Mouse (Mus musculus): Measurements from ENCODE around the gene Baiap2l1. TPM values are rescaled to one million over a fixed set of nuclear protein-coding genes. Genes with fewer than 3 reads are reported as not detected.

Baiap2l1 gene
- total RNA-seq, 2 experiments from 2014 or later: not detected

DNA sequence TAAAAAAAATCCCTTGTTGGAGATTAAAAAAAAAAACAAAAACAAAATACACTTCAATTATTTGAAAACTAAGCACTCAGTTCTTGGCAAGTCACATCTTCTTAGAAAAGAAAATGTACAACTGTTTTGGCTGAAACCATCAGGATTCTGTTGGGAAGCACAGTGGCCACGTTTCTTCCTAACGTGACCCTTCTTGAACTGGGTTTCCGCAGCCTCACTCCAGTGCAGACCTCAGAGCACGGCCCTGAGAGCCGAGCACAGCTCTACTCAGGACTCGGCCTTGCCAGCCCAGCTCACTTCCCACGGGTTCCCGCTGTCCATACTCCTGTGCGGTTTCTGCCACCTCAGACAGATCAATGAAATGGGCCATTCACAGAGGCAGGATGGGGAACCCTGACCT is 69.5 kb downstream of the Baiap2l1 start:
- ATAC-seq (replicated peaks; ENCODE audit: poor library complexity, severe bottlenecking): no peak

- ATAC-seq (replicated peaks; ENCODE audit: poor library complexity, severe bottlenecking): no peak
These were observed 70.6 kb downstream of the Baiap2l1 start for GRCm38 (mm10) chr5:144287267-144287820.

DNA sequence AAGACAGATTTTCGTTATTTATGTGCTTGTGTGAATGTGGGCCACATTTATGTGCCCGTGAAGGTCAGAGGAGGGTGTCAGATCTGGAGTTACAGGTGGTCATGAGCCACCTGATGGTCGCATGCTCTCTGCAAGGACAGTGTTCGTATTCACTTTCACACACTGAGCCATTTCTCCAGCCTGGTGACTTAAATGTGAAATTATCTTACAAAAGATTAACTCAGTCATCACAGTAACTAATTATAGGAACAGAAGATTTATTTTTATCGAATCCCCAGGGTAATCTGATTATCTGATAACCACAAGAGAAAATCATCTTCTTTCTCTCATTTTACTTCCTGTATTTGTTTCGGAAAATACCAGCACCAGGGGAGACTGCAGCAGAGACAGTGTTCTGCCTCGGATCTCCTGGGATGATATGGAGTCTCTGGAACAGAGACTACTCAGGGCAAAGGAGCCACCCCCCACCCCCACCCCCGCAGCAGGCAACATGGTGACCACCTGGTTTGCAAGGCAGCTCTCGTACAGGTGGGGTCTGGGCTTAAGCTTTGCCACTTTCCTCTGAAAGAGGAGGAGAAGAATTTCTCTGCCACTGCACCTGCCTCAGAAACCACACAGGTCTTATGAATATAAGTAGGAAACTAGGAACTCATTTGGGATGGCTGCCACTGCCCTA is 71.2 kb downstream of the Baiap2l1 start:
- no peak for ATAC-seq (replicated peaks; ENCODE audit: poor library complexity, severe bottlenecking)

DNA sequence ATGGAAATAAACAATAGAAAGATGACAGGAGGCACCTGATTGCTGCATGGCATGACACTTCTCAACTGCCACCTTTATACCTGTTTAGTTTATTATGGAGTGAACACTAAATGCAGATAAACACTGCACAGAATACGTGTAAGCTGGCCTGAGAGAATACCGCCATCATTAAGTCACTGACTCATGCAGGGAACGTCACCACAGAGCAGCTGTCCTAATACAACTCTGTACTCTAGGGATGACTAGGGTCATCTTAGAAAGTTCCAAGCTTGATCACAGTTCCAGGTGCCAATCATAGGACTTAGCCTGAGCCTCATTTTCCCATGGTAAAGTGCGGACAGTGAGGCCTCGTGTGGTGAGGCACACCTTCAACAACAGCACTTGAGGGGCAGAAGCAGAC is 73.3 kb downstream of the Baiap2l1 start:
- ATAC-seq (replicated peaks; ENCODE audit: poor library complexity, severe bottlenecking): no peak

DNA sequence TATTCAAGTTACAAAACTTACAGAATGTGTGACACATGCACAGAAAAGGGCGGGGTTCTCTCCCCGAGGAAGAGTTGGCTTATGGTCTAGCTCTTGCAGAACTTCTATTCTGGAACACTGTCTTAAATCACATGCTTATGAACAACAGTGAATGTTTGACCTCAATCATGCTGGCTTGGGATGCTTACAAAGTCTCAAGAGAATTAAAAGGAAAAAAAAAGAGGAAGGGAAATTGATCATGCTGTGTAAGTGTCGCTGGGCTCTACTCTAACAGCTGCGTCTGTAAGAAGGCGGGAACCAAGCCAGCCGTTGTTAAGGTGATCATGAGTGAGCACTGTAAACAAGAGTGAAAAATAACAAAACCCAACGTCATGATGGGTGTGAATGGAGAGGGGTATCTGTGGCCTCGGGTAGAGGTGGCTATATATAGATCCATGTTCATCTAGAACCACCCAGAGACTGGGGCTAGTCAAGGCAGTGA is 74.3 kb downstream of the Baiap2l1 start:
- peak; percentile 74 for ATAC-seq (replicated peaks; ENCODE audit: poor library complexity, severe bottlenecking)

- no peak for ATAC-seq (replicated peaks; ENCODE audit: poor library complexity, severe bottlenecking)
These were observed 75.2 kb downstream of the Baiap2l1 start for GRCm38 (mm10) chr5:144282470-144283260.

DNA sequence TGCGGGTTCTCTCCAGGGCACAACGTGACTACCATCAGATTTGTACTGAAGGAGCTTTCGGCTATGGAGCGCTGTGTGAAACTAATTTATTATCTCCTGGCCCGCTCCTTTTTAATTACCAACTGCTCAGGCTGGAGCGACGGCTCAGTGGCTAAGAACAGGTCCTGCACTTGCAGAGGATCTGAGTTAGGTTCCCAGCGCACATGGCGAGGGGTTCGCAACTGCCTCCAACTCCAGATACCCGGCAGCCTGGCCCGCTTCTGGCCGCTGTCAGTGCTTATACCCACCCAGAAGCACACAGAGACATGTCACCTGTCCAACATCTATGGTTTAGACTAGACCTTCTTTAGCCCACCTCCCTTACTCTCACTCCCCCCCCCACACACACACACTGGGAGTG is 78.0 kb downstream of the Baiap2l1 start:
- no peak for ATAC-seq (replicated peaks; ENCODE audit: poor library complexity, severe bottlenecking)

DNA sequence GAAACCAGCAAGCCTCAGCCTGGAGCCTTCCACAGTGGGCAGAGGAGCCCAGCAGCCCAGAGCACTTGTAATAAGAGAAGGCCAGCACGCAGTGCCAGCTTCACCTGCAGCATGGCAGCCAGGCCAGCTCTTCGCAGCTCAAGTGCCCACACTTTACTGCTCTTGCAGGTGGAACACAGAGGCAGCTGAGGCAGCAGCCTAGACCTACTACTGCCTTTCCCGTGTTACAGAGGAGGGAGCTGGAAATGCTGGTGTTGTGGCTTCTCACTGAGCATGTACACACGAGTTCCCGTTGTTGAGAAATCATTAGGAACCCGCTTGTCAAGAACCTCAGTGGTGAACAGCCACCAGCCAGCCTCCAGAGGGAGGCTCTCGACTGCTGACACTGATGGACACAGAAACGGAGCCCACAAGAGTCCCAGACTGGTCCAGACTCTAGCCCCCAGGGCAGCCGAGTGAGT is 78.8 kb downstream of the Baiap2l1 start:
- peak; percentile 60 for ATAC-seq (replicated peaks; ENCODE audit: poor library complexity, severe bottlenecking)

DNA sequence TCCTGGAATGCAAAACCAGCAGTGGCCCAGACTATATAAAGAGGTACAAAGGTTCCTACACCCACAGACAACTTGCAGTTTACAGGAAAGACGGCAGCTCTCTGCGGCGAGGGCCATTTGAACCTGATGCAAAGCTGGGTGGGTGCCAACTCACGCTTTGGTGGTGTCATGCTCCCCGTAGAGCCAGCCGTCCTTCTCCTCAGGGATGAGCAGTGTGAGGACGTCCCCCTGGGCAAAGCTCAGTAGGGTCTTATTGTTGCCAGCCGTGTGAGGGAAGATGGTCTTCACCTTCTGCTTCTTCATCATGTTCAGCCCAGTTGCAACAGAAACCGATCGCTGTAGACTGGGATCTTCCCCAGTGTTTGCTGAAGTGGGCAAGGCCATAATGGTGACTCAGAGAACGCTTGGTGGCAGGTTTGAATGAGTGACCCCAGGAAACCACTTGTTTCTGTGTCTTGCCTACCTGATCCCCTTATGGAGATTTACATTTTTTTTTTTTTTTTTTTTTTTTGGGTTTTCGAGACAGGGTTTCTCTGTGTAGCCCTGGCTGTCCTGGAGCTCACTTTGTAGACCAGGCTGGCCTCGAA is 79.4 kb downstream of the Baiap2l1 start:
- no peak for ATAC-seq (replicated peaks; ENCODE audit: poor library complexity, severe bottlenecking)

- peak; percentile 89 for ATAC-seq (replicated peaks; ENCODE audit: poor library complexity, severe bottlenecking)
These were observed 80.8 kb downstream of the Baiap2l1 start for GRCm38 (mm10) chr5:144276898-144277630.

- no peak for ATAC-seq (replicated peaks; ENCODE audit: poor library complexity, severe bottlenecking)
These were observed 83.0 kb downstream of the Baiap2l1 start for GRCm38 (mm10) chr5:144274904-144275303.

GRCm38 (mm10) chr5:144271772-144272171 is 86.1 kb downstream of the Baiap2l1 start:
- ATAC-seq (replicated peaks; ENCODE audit: poor library complexity, severe bottlenecking): no peak

GRCm38 (mm10) chr5:144271118-144271517 is 86.8 kb downstream of the Baiap2l1 start:
- no peak for ATAC-seq (replicated peaks; ENCODE audit: poor library complexity, severe bottlenecking)

DNA sequence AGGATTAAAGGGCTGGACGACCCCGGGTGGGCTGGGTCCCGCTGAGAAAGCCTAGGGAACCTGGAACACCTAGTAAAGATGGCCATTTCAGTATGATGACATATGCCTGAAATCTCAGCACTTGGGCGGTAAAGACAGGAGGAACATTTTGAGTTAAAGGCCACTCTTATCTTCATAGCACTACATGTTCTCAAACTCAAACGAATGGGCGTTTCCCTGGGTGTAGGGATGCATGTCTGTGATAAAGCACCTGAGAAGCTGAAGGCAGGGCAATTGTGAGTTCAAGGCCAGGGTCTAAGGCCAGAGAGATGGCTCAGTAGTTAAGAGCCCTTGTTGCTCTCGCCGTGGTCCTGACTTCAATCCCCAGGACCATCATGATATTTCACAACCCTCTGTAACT is 87.5 kb downstream of the Baiap2l1 start:
- no peak for ATAC-seq (replicated peaks; ENCODE audit: poor library complexity, severe bottlenecking)

DNA sequence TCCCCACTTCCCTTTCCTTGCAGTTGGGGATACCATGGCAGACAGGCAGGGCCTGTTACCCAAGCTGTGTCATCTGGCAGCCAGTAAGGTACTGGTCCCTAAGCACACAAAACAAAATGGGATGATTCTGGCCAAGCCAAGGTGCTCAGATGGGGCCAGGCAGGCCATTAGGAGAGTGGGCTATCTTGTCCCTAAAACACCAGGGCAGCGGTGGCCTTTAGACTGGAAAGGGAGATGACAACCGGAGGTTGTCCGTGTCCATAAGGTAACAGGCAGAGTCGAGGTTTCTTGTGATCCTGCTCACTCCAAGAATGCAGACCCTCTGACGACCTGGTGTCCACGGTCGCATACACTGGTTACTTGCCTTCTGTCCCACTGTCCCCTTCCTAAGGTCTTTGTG is 88.0 kb downstream of the Baiap2l1 start:
- no peak for ATAC-seq (replicated peaks; ENCODE audit: poor library complexity, severe bottlenecking)

DNA sequence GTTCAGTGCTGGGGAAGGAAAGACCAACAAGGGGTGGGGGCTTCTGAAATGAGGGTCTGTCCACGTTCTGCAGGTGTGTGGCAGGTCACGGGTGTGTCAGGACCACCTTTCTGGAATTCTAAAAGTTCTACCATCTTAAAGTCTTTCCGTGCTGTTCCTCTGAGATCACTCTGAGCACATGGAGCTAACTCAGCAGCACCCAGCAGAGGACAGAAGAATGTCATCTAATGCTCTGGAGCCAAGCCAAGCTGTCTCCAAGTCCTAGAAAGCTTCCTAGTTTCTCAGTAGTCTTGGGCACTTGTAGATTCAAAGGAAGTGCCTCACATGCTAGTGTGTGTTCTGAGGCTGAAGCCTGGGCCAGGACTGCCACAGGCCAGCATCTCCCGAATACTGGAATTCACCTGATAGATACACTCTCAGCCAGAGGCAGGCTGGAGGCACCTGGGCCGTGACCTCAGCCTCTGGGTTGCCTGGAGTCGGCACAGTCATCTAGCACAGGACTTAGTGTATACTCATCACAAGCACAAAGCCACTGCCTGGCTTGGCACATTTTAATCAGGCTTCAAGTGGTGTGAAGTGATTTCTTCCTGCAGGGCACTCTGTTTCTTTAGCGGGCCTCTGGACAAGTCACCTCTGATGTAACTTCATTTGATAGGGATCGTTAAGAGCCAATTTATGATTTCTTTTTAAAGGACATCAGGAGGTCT is 90.2 kb downstream of the Baiap2l1 start:
- no peak for ATAC-seq (replicated peaks; ENCODE audit: poor library complexity, severe bottlenecking)

GRCm38 (mm10) chr5:144263496-144263895 is 94.4 kb downstream of the Baiap2l1 start:
- ATAC-seq (replicated peaks; ENCODE audit: poor library complexity, severe bottlenecking): no peak

DNA sequence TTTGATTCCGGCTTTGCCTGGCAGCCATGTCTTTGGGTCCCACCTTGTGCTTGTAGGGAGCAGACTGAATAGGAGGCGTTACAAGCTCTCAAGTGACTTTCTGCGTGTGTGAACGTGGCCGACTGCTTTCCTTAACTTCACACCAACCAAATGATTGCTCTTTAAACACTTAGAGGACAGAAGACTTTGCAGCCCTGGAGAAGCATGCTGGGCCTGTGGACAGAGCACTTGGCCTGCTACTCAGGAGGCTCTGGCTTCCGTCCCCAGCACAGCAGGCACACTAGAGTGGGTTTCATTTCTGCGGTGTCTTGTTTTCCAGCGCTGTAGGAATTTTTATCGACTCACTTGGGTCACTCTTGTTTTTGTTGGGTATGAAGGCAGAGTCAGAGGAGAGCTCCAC is 94.8 kb downstream of the Baiap2l1 start:
- ATAC-seq (replicated peaks; ENCODE audit: poor library complexity, severe bottlenecking): no peak

- ATAC-seq (replicated peaks; ENCODE audit: poor library complexity, severe bottlenecking): no peak
These were observed 96.1 kb downstream of the Baiap2l1 start for GRCm38 (mm10) chr5:144261829-144262228.

- ATAC-seq (replicated peaks; ENCODE audit: poor library complexity, severe bottlenecking): no peak
These were observed 96.6 kb downstream of the Baiap2l1 start for GRCm38 (mm10) chr5:144261309-144261708.
